Mouse (Mus musculus) left cerebral cortex, postnatal 10 days (tissue): ENCODE measurements at regions not wholly inside any gene's neighbourhood (a gene's known extent, or its start where the extent isn't known, plus 50 kb on each side); places are given as distances from the start of the nearest gene placed in this dataset.

Experiments
- DNase-seq, 2 experiments: peaks; one replicate each; pipeline ENCODE4 v3.0.0; 2021 to 2022; ENCODE audit warnings: low spot score in 2 of 2, mixed read lengths in 1 of 2; ENCODE audit errors: extremely low spot score in 1 of 2
- intact Hi-C: fragments of 180-260 bp; cut with DNase I; formaldehyde crosslinking; loops from one replicate; pipeline ENCODE4 v1.15.1; 2025

GRCm38 (mm10) chr5:119388841-119389240 lies 281.6 kb upstream of the Tbx3 start:
- no peak for DNase-seq
- intact Hi-C loops = no loop called here

- DNase-seq = no peak
- intact Hi-C loops = no loop called here
Measured at GRCm38 (mm10) chr5:119389384-119389783, 281.1 kb upstream of the Tbx3 start.

GRCm38 (mm10) chr5:119389857-119390256 lies 280.6 kb upstream of the Tbx3 start:
- peak; percentile 40 to 60 for DNase-seq
- intact Hi-C loops = no loop called here

GRCm38 (mm10) chr5:119398475-119398874 lies 272.0 kb upstream of the Tbx3 start:
- intact Hi-C loops = no loop called here
- no peak for DNase-seq

GRCm38 (mm10) chr5:119400223-119400935 lies 270.1 kb upstream of the Tbx3 start:
- peak in 1 of 2 experiments; percentile 47 for DNase-seq
- intact Hi-C loops = no loop called here

GRCm38 (mm10) chr5:119401915-119402314 lies 268.6 kb upstream of the Tbx3 start:
- no peak for DNase-seq
- intact Hi-C loops = no loop called here

- intact Hi-C loops = no loop called here
- peak in 1 of 2 experiments; percentile 53 for DNase-seq
Measured at GRCm38 (mm10) chr5:119402651-119403050, 267.8 kb upstream of the Tbx3 start.

- DNase-seq = no peak
- intact Hi-C loops = no loop called here
Measured at GRCm38 (mm10) chr5:119410966-119411365, 259.5 kb upstream of the Tbx3 start.

- intact Hi-C loops = no loop called here
- no peak for DNase-seq
Measured at GRCm38 (mm10) chr5:119415835-119416234, 254.6 kb upstream of the Tbx3 start.

GRCm38 (mm10) chr5:119418486-119418885 lies 252.0 kb upstream of the Tbx3 start:
- intact Hi-C loops = no loop called here
- no peak for DNase-seq

- DNase-seq = no peak
- intact Hi-C loops = no loop called here
Measured at GRCm38 (mm10) chr5:119427511-119428019, 242.9 kb upstream of the Tbx3 start.

- intact Hi-C loops = no loop called here
- DNase-seq = no peak
Measured at GRCm38 (mm10) chr5:119431271-119431756, 239.2 kb upstream of the Tbx3 start.

GRCm38 (mm10) chr5:119434572-119434971 lies 235.9 kb upstream of the Tbx3 start:
- no peak for DNase-seq
- intact Hi-C loops = no loop called here

- no peak for DNase-seq
- intact Hi-C loops = no loop called here
Measured at GRCm38 (mm10) chr5:119448494-119448893, 222.0 kb upstream of the Tbx3 start.

GRCm38 (mm10) chr5:119449166-119449565 lies 221.3 kb upstream of the Tbx3 start:
- intact Hi-C loops = no loop called here
- DNase-seq = peak in 1 of 2 experiments; percentile 87

- no peak for DNase-seq
- intact Hi-C loops = no loop called here
Measured at GRCm38 (mm10) chr5:119459751-119460150, 210.7 kb upstream of the Tbx3 start.

GRCm38 (mm10) chr5:119462659-119463530 lies 207.6 kb upstream of the Tbx3 start:
- intact Hi-C loops = no loop called here
- no peak for DNase-seq

- no peak for DNase-seq
- intact Hi-C loops = no loop called here
Measured at GRCm38 (mm10) chr5:119464553-119464952, 205.9 kb upstream of the Tbx3 start.

- intact Hi-C loops = no loop called here
- no peak for DNase-seq
Measured at GRCm38 (mm10) chr5:119467346-119468085, 203.0 kb upstream of the Tbx3 start.
